Mouse (Mus musculus) megakaryocyte, adult 5-6 weeks (primary cell): ENCODE measurements around the gene 2310057N15Rik. TPM values are rescaled to one million over a fixed set of nuclear protein-coding genes. Genes with fewer than 3 reads are reported as not detected.
"Not testable (repeated sequence)": the region's sequence is repeated elsewhere in the genome, so short reads cannot be mapped to it uniquely, and the experiment has no call there.

ENCODE experiments used
- ATAC-seq: 2 replicates; pipeline ENCODE4 v1.8.0; 2016; ENCODE audit warnings: mild to moderate bottlenecking, inconsistent platforms; ENCODE audit not compliant: poor library complexity, severe bottlenecking
- total RNA-seq, 2 experiments: library from RNA; stranded (forward) in 1 of 2; stranded (reverse) in 1 of 2; fragments of 153-499, 151-499 nt in 1 of 2; fragments of 221-1000, 200-1000 nt in 1 of 2; gene quantifications; 2 replicates each; pipeline versions ENCODE4 v1.2.3 to v1.2.4; 2015 to 2017

Gene 2310057N15Rik
- total RNA-seq (2015) (not detected in 2 replicates), total RNA-seq (2017) (not detected in 2 replicates)

GRCm38 (mm10) chr16:88774106-88774505, at the start of gene 2310057N15Rik:
TSS of gene 2310057N15Rik (minus strand) at chr16:88774206.
- no peak for ATAC-seq

DNA sequence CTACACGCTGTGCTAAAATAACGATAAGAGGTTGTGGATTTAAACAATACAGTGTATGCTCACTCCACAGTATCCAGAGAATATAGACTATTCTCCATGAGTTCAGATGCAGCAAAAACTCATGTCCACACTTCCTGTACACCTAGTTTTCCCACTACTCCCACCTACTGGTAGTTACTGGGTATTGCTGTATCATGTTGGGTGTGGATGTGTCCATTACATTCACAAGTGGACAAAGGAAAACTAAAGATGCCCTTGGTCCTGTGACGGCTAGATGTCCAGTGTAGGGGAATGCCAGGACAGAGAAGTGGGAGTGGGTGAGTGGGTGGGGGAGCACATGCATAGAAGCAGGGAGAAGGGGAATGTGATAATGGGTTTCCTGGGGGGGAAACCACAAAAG, 49.7 kb upstream of the 2310057N15Rik start:
- ATAC-seq, result no peak

GRCm38 (mm10) chr16:88820066-88820465, 46.1 kb upstream of the 2310057N15Rik start, which contains the start of gene Krtap15:
TSS of gene Krtap15 (plus strand) at chr16:88820215.
- no peak for ATAC-seq

DNA sequence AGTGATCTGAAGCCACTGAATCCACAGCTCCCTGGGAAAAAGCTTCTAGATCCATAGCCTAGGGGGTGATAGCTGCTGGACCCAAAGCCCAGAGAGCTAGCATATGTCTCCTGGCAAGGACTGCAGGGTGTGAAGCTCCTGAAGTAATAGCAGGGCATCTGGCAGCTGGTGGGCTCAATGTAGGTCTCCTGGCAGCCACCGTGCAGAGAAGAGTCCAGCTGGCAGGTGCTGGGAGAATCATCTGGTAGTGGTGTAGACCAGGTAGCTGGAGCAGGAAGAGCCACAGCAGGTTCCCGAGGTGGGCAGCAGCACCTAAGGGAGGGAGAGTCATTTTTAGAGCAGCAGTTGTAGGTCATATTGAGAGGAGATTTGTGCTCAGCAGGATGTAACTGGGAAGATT, 37.8 kb upstream of the 2310057N15Rik start, which contains the start of gene Gm20741:
TSS of gene Gm20741 (minus strand) at position 394 of the 400 bp plus-strand sequence.
- no peak for ATAC-seq

DNA sequence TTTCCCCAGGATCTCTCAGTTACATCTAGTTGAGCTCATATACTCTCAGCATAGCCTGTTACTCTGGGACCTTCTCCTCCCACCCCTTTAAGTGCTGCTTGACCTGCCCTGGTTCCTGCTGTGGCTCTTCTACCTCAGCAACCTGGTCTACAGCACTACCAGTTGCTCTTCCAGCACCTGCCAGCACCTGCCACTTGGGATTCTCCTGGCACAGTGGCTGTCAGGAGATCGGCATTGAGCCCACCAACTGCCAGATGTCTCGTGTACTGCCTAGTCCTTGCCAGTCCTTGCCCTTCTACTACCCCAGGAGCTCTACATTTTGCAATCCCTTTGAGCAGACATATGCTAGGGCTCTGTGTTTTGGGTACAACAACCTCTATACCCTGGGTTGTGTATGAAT, 12.8 kb upstream of the 2310057N15Rik start:
- no peak for ATAC-seq

GRCm38 (mm10) chr16:88777596-88777995, 3.6 kb upstream of the 2310057N15Rik start, which contains the start of gene Gm5965:
TSS of gene Gm5965 (plus strand) at chr16:88777896.
- ATAC-seq, result no peak

GRCm38 (mm10) chr16:88758547-88758946, 15.5 kb downstream of the 2310057N15Rik start, which contains the start of gene 2310034C09Rik:
TSS of gene 2310034C09Rik (plus strand) at chr16:88758847.
- not testable (repeated sequence) for ATAC-seq

- not testable (repeated sequence) for ATAC-seq
Observed at GRCm38 (mm10) chr16:88751535-88751934, 22.5 kb downstream of the 2310057N15Rik start, which contains the start of gene Krtap13. TSS of gene Krtap13 (minus strand) at chr16:88751635.

DNA sequence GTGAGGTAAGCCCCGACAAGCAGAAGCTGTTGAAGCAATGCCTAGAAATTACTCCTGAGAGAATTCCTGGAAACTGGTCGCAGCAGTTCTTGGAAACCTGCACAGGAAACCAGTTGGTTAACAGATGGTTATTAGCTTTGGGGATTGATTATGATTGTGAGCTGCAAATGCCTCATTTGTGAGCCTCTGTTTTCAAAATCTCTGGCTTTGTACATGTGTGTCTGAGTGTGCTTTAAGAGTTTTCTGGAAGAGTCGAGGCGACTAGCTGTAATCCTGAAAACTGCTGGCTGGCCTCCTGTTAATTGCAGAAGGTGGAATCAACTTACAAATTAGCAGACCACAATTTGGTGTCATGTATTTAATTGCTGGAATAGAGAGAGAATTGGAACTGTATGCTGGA, 26.1 kb downstream of the 2310057N15Rik start:
- ATAC-seq, result no peak

DNA sequence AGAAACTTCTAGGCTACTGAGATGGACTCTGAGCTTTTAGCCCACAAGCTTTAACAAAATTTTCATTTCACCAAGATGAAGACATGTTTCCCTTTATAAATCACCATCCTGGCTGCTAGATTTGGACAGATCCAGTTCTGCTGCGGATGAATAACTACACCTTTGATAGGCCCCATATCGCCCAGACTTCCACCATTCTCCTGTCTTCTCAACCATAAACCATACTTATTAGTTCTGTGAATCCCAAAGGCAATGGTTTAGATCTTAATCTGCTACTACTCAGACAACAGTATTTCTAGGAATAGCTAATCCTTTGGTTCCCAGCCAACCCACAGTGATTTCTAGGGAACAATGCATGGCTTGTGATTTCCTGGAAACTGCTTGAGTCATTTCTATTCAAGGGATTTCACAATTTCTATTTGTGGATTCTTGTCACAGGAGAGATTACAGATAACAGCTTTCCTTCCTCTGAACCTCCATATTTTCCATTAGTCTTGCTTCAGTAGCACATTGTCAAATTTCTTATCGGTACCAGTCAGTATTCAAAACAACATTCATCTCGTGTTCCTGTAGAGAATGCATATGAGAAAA, 29.2 kb downstream of the 2310057N15Rik start:
- ATAC-seq, result no peak

- no peak for ATAC-seq
Observed at GRCm38 (mm10) chr16:88735391-88735790, 38.6 kb downstream of the 2310057N15Rik start.

- no peak for ATAC-seq
Observed at GRCm38 (mm10) chr16:88728812-88729275, 45.2 kb downstream of the 2310057N15Rik start, which contains the start of gene Krtap13-1. TSS of gene Krtap13-1 (plus strand) at chr16:88728862.

Other genes starting within 250 kb of the 2310057N15Rik start
- not detected in 2 replicates for gene Cldn8, start 211.0 kb downstream of the 2310057N15Rik start, total RNA-seq (2015)
- gene Cldn8, start 211.0 kb downstream of the 2310057N15Rik start, total RNA-seq (2017), result not detected in 2 replicates
- gene Krtap24-1, start 161.9 kb downstream of the 2310057N15Rik start, total RNA-seq (2015), result not detected in 2 replicates
- not detected in 2 replicates for gene Krtap24-1, start 161.9 kb downstream of the 2310057N15Rik start, total RNA-seq (2017)
- gene 2310079G19Rik, start 146.5 kb downstream of the 2310057N15Rik start, total RNA-seq (2015), result not detected in 2 replicates
- not detected in 2 replicates for gene 2310079G19Rik, start 146.5 kb downstream of the 2310057N15Rik start, total RNA-seq (2017)
- gene Krtap26-1, start 126.4 kb downstream of the 2310057N15Rik start, total RNA-seq (2015), result not detected in 2 replicates
- not detected in 2 replicates for gene Krtap26-1, start 126.4 kb downstream of the 2310057N15Rik start, total RNA-seq (2017)
- gene Krtap27-1, start 102.5 kb downstream of the 2310057N15Rik start, total RNA-seq (2015), result not detected in 2 replicates
- not detected in 2 replicates for gene Krtap27-1, start 102.5 kb downstream of the 2310057N15Rik start, total RNA-seq (2017)
- gene 2310061N02Rik, start 66.2 kb downstream of the 2310057N15Rik start, total RNA-seq (2015), result not detected in 2 replicates
- not detected in 2 replicates for gene 2310061N02Rik, start 66.2 kb downstream of the 2310057N15Rik start, total RNA-seq (2017)
- gene Krtap13-1, start 45.3 kb downstream of the 2310057N15Rik start, total RNA-seq (2015), result not detected in 2 replicates
- gene Krtap13-1, start 45.3 kb downstream of the 2310057N15Rik start, total RNA-seq (2017), result not detected in 2 replicates
- gene Krtap13, start 22.6 kb downstream of the 2310057N15Rik start, total RNA-seq (2015), result not detected in 2 replicates
- not detected in 2 replicates for gene Krtap13, start 22.6 kb downstream of the 2310057N15Rik start, total RNA-seq (2017)
- not detected in 2 replicates for gene 2310034C09Rik, start 15.4 kb downstream of the 2310057N15Rik start, total RNA-seq (2015)
- not detected in 2 replicates for gene 2310034C09Rik, start 15.4 kb downstream of the 2310057N15Rik start, total RNA-seq (2017)
- not detected in 2 replicates for gene Gm5965, start 3.7 kb upstream of the 2310057N15Rik start, total RNA-seq (2015)
- not detected in 2 replicates for gene Gm5965, start 3.7 kb upstream of the 2310057N15Rik start, total RNA-seq (2017)
- gene Gm20741, start 38.0 kb upstream of the 2310057N15Rik start, total RNA-seq (2015), result not detected in 2 replicates
- not detected in 2 replicates for gene Gm20741, start 38.0 kb upstream of the 2310057N15Rik start, total RNA-seq (2017)
- gene Krtap15, start 46.0 kb upstream of the 2310057N15Rik start, total RNA-seq (2015), result not detected in 2 replicates
- not detected in 2 replicates for gene Krtap15, start 46.0 kb upstream of the 2310057N15Rik start, total RNA-seq (2017)
- not detected in 2 replicates for gene Krtap14, start 51.9 kb upstream of the 2310057N15Rik start, total RNA-seq (2015)
- not detected in 2 replicates for gene Krtap14, start 51.9 kb upstream of the 2310057N15Rik start, total RNA-seq (2017)
- not detected in 2 replicates for gene Krtap19-1, start 95.2 kb upstream of the 2310057N15Rik start, total RNA-seq (2015)
- gene Krtap19-1, start 95.2 kb upstream of the 2310057N15Rik start, total RNA-seq (2017), result not detected in 2 replicates
- not detected in 2 replicates for gene Krtap19-2, start 100.1 kb upstream of the 2310057N15Rik start, total RNA-seq (2015)
- not detected in 2 replicates for gene Krtap19-2, start 100.1 kb upstream of the 2310057N15Rik start, total RNA-seq (2017)
- gene Krtap19-3, start 103.8 kb upstream of the 2310057N15Rik start, total RNA-seq (2015), result not detected in 2 replicates
- gene Krtap19-3, start 103.8 kb upstream of the 2310057N15Rik start, total RNA-seq (2017), result not detected in 2 replicates
- gene Krtap19-4, start 110.9 kb upstream of the 2310057N15Rik start, total RNA-seq (2015), result not detected in 2 replicates
- not detected in 2 replicates for gene Krtap19-4, start 110.9 kb upstream of the 2310057N15Rik start, total RNA-seq (2017)
- not detected in 2 replicates for gene Krtap19-5, start 122.3 kb upstream of the 2310057N15Rik start, total RNA-seq (2015)
- not detected in 2 replicates for gene Krtap19-5, start 122.3 kb upstream of the 2310057N15Rik start, total RNA-seq (2017)
- gene Krtap19-9b, start 158.1 kb upstream of the 2310057N15Rik start, total RNA-seq (2015), result not detected in 2 replicates
- gene Krtap19-9b, start 158.1 kb upstream of the 2310057N15Rik start, total RNA-seq (2017), result not detected in 2 replicates
- gene Krtap16-3, start 188.7 kb upstream of the 2310057N15Rik start, total RNA-seq (2015), result not detected in 2 replicates
- not detected in 2 replicates for gene Krtap16-3, start 188.7 kb upstream of the 2310057N15Rik start, total RNA-seq (2017)
- not detected in 2 replicates for gene Krtap22-2, start 236.6 kb upstream of the 2310057N15Rik start, total RNA-seq (2015)
- gene Krtap22-2, start 236.6 kb upstream of the 2310057N15Rik start, total RNA-seq (2017), result not detected in 2 replicates
- gene Gm10229, start 241.1 kb upstream of the 2310057N15Rik start, total RNA-seq (2015), result not detected in 2 replicates
- gene Gm10229, start 241.1 kb upstream of the 2310057N15Rik start, total RNA-seq (2017), result not detected in 2 replicates